Comparison of ENCODE assay signal across 20 mouse cellular contexts in the genomic region with DNA sequence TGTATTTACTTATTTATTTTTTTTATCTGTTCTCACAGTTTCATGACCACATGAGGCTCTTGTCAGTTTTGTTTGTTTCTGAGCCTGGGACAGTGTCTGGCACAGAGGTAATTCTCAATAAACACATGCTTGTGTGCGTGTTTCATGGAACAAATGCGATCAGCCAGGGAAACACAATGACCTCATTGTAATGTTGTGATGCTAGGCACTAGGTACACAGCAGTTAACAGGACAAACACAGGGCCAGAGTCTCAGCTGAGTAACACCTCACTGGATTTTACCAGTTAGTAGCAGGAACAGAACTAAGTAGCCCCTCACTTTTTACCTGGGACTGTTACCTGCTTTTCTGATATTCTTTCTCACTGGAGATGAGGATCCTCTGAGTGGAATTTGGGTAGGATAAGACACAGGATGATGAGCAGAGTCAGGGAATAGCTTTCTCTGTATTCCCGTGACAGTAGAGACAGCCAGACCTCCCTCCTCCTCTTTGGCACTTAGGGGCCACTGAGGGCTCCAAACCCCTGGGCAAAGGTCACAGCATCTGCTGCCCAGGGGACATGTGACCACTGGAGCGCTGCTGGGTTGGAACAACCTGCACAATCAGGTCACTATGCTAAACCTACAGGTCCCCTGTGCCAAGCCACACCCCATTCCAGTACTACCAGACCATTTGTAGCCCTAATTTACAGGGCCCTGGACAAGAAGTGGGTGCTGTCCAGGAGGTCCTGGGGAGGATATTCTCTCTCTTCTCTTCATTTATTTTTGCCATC. TPM values are rescaled to one million over a fixed set of nuclear protein-coding genes. Genes with fewer than 3 reads are reported as not detected.
"Had no signal": no experiment of that assay in that cellular context is flagged by ENCODE, and none has a peak within 500 bp of the region (broad histone marks: within the 10 kb centered on the region; RNA-seq: fewer than 3 reads in every experiment).

No protein-coding gene starts in this region.

- H3K36me3 ChIP-seq: hindbrain, embryonic 13.5 days; limb, embryonic 12.5 days; midbrain, embryonic 10.5 days; neural tube, embryonic 15.5 days had no signal

- DNase-seq: layer of hippocampus, adult 9-11 months; layer of hippocampus, postnatal 36 days; liver; lung, adult 2 months; lung, postnatal 36 days; midbrain, embryonic 14.5 days; right cerebral cortex, adult 18-20 months; right cerebral cortex, postnatal 25 days; thymus, adult 2 months; thymus, postnatal 25 days had no signal

- H3K9me3 ChIP-seq: hindbrain, embryonic 13.5 days; limb, embryonic 12.5 days; midbrain, embryonic 10.5 days; neural tube, embryonic 15.5 days had no signal

- H3K9ac ChIP-seq: hindbrain, embryonic 13.5 days; limb, embryonic 12.5 days; liver, embryonic 14.5 days; neural tube, embryonic 15.5 days had no signal

- H3K4me3 ChIP-seq: hindbrain, embryonic 13.5 days; limb, embryonic 12.5 days; midbrain, embryonic 10.5 days; myocyte; neural tube, embryonic 15.5 days had no signal

- H3K4me1 ChIP-seq: hindbrain, embryonic 13.5 days; limb, embryonic 12.5 days; midbrain, embryonic 10.5 days; neural tube, embryonic 15.5 days had no signal

- H3K27me3 ChIP-seq: hindbrain, embryonic 13.5 days; limb, embryonic 12.5 days; neural tube, embryonic 15.5 days had no signal

- H3K4me2 ChIP-seq: hindbrain, embryonic 13.5 days; limb, embryonic 12.5 days; neural tube, embryonic 15.5 days had no signal

- H3K27ac ChIP-seq: hindbrain, embryonic 13.5 days; hindbrain, postnatal 0 days; limb, embryonic 12.5 days; liver, embryonic 14.5 days; midbrain, embryonic 10.5 days; neural tube, embryonic 15.5 days had no signal

- ATAC-seq: hindbrain, postnatal 0 days; lung, postnatal 0 days had no signal

RNA-seq across cellular contexts. Expression of a gene that starts 11.8 kb away (rescaled TPM):
- total RNA-seq: layer of hippocampus, postnatal 36 days; left cerebral cortex, adult 8-10 months; left cerebral cortex, postnatal 25 days had no signal
- polyA plus RNA-seq: limb, embryonic 12.5 days; lung, adult 2 months; lung, postnatal 0 days; myocyte had no signal
